In genomic region chr7:132760589-132761180, GRCm38 (mm10) we compare ENCODE assay signal across 17 mouse cellular contexts. TPM values are rescaled to one million over a fixed set of nuclear protein-coding genes. Genes with fewer than 3 reads are reported as not detected.
DNase-seq lines count a peak whose midpoint lies in the region; ATAC-seq and TF ChIP-seq lines count a peak whose summit lies in the region.
"Had no signal": no experiment of that assay in that cellular context is flagged by ENCODE, and none has a peak within 500 bp of the region (broad histone marks: within the 10 kb centered on the region; RNA-seq: fewer than 3 reads in every experiment).

No protein-coding gene starts in this region.

- no peak for ATAC-seq in hindbrain, embryonic 12.5 days (ENCODE audit: low FRiP score)

- H3K4me2 ChIP-seq in hindbrain, embryonic 12.5 days (replicated peaks): no peak overlapping the region
- peak overlapping the region; percentile 42 for H3K4me2 ChIP-seq in myocyte (ENCODE audit: low read depth)
- H3K4me2 ChIP-seq: heart, embryonic 15.5 days; limb, embryonic 12.5 days; liver, embryonic 11.5 days had no signal

- WGBS in cerebellum, adult 2 months: 88% methylated on average over 6 of the region's 6 CpGs
- WGBS in hindbrain, embryonic 12.5 days: 94% methylated on average over 6 of the region's 6 CpGs

- H3K9ac ChIP-seq in hindbrain, embryonic 12.5 days: no peak overlapping the region
- H3K9ac ChIP-seq: heart, embryonic 15.5 days; limb, embryonic 12.5 days had no signal

- H3ac ChIP-seq in myocyte (ENCODE audit: control insufficient read depth, insufficient read length): no peak overlapping the region

- peak overlapping the region; percentile 70 for H3K27ac ChIP-seq in cerebellum, adult 2 months (ENCODE audit: insufficient read depth, low read length)
- peak overlapping the region; percentile 73; the same call in 1 of the 2 replicates for H3K27ac ChIP-seq in layer of hippocampus, adult 2 months
- H3K27ac ChIP-seq in hindbrain, embryonic 12.5 days: peak overlapping the region; percentile 64; the same call in 1 of the 2 replicates
- H3K27ac ChIP-seq: heart, embryonic 15.5 days; limb, embryonic 12.5 days had no signal

- H3K9me3 ChIP-seq in hindbrain, embryonic 12.5 days (replicated peaks): no peaks in the 10 kb centered on the region
- H3K9me3 ChIP-seq: heart, embryonic 15.5 days; limb, embryonic 12.5 days; midbrain, embryonic 10.5 days had no signal

- no peak for DNase-seq in cerebellum, adult 2 months
- DNase-seq in cerebellum, postnatal 14 days: no peak
- DNase-seq in layer of hippocampus, adult 2 months (ENCODE audit: low spot score in 2 of 2): no peak
- no peak for DNase-seq in layer of hippocampus, adult 18-20 months (ENCODE audit: low spot score in 2 of 2)
- no peak for DNase-seq in adrenal gland, postnatal 4 days (ENCODE audit: low spot score in 2 of 2)
- no peak for DNase-seq in kidney, postnatal 10 days
- DNase-seq: adrenal gland, postnatal 14 days; kidney, adult 18-20 months; lung, adult 18-20 months; lung, postnatal 10 days; right cerebral cortex, postnatal 14 days had no signal

- peaks cover 38% of the 10 kb centered on the region for H3K36me3 ChIP-seq in hindbrain, embryonic 12.5 days
- H3K36me3 ChIP-seq in myocyte (ENCODE audit: control insufficient read depth, insufficient read depth): peaks cover 17% of the 10 kb centered on the region

- H3K4me3 ChIP-seq in cerebellum, adult 2 months (replicated peaks; ENCODE audit: insufficient read depth, low read depth, low read length): no peak overlapping the region
- no peak overlapping the region for H3K4me3 ChIP-seq in layer of hippocampus, adult 2 months
- H3K4me3 ChIP-seq in hindbrain, embryonic 12.5 days: no peak overlapping the region
- H3K4me3 ChIP-seq in myocyte: no peak overlapping the region
- H3K4me3 ChIP-seq: heart, embryonic 15.5 days; limb, embryonic 12.5 days; midbrain, embryonic 10.5 days had no signal

- no peak for TF ChIP-seq POLR2A in cerebellum, adult 2 months (IDR thresholded peaks at IDR 0.05; ENCODE audit: borderline replicate concordance, insufficient read depth, low read length)
- TF ChIP-seq POLR2A in myocyte (IDR thresholded peaks at IDR 0.05; ENCODE audit: insufficient read length, low read depth): no peak

- H3K79me2 ChIP-seq in myocyte (ENCODE audit: control insufficient read depth, insufficient read depth): no peaks in the 10 kb centered on the region

- peaks cover 44% of the 10 kb centered on the region for H3K4me1 ChIP-seq in cerebellum, adult 2 months (ENCODE audit: control insufficient read depth, insufficient read depth, low read length)
- peaks cover 12% of the 10 kb centered on the region for H3K4me1 ChIP-seq in hindbrain, embryonic 12.5 days

- no peak for TF ChIP-seq CTCF in cerebellum, adult 2 months (IDR thresholded peaks at IDR 0.05; ENCODE audit: borderline replicate concordance, insufficient read depth, low read depth, low read length)
- TF ChIP-seq CTCF in layer of hippocampus, adult 2 months (conservative IDR thresholded peaks at IDR 0.05): no peak

- no peaks in the 10 kb centered on the region for H3K27me3 ChIP-seq in cerebellum, adult 2 months (ENCODE audit: control insufficient read depth, insufficient read depth, low read length)
- H3K27me3 ChIP-seq in hindbrain, embryonic 12.5 days: no peaks in the 10 kb centered on the region
- no peaks in the 10 kb centered on the region for H3K27me3 ChIP-seq in myocyte (ENCODE audit: control insufficient read depth, insufficient read depth, insufficient read length)
- H3K27me3 ChIP-seq: heart, embryonic 15.5 days; limb, embryonic 12.5 days had no signal

TF ChIP-seq in myocyte, 11 proteins besides CTCF, POLR2A, EP300 and RAD21:
- TF ChIP-seq MAX (IDR thresholded peaks at IDR 0.05; ENCODE audit: low read depth): no peak
- TF ChIP-seq MYOD1 (IDR thresholded peaks at IDR 0.05; ENCODE audit: control insufficient read depth in 1 of 3, insufficient read length in 2 of 3, low read depth in 2 of 3): peak in 1 of 3 experiments; percentile 29
- TF ChIP-seq CEBPB (IDR thresholded peaks at IDR 0.05; ENCODE audit: insufficient read depth, poor library complexity, severe bottlenecking): peak; percentile 92

RNA-seq across cellular contexts. Expression of gene Fam53b, which starts 53.0 kb away (rescaled TPM):
- polyA plus RNA-seq in cerebellum, adult 2 months (2012; rRNA removed): 37.3 and 37.8 TPM in 2 replicates
- total RNA-seq in layer of hippocampus, adult 2 months (2021): 10 to 100 TPM; 42.3 to 54.8 TPM
- 10 to 100 TPM; 50.6 to 51.7 TPM for total RNA-seq in layer of hippocampus, adult 18-20 months (2021)
- 22.7 and 25.3 TPM in 2 replicates for polyA plus RNA-seq in hindbrain, embryonic 12.5 days (2016; fragmentation: Nextera tagmentation; extraction: Ambion mirVana)
- polyA plus RNA-seq in myocyte (2012; fragmentation: generic; extraction: Trizol): 26.5 TPM
- 10 to 100 TPM; 69.7 to 74.4 TPM for total RNA-seq in adrenal gland, postnatal 4 days (2021)
